Mouse (Mus musculus) heart, postnatal 10 days (tissue): ENCODE measurements around the gene Fcgr4. TPM values are rescaled to one million over a fixed set of nuclear protein-coding genes. Genes with fewer than 3 reads are reported as not detected.
A peak's percentile ranks its signal among the peaks of the same experiment; 100 is the strongest.

Source experiments
- DNase-seq, 2 experiments: peaks; one replicate each; pipeline ENCODE4 v3.0.0; 2021
- intact Hi-C: fragments of 180-260 bp; cut with DNase I; formaldehyde crosslinking; loops from one replicate; pipeline ENCODE4 v1.15.1; 2025
- total RNA-seq, 2 experiments: library from RNA; stranded (reverse); gene quantifications; 2 replicates each; pipeline ENCODE4 v1.2.3; 2021

Fcgr4 gene
- total RNA-seq, 2 experiments from 2014 or later = not detected

DNA sequence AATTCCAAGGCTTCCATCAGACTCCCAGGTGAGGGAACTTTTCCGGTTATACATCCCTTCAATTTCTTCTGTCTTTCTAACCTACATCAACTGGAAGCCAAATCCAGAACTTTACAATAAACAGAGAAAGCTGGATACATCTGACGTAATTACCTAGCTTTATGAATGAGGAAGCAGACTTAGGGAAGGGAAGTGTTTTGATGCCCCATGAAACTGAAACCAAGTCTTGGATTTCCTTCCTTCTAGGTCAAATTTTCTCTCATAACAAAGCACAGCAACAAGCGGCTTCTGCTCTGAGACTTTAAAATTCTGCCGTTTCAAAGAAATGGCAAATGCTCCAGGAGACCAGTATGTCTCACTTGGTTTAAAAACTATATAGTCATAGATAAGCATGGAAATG, 12.4 kb upstream of the Fcgr4 start:
- intact Hi-C loops = no loop called here
- no peak for DNase-seq

DNA sequence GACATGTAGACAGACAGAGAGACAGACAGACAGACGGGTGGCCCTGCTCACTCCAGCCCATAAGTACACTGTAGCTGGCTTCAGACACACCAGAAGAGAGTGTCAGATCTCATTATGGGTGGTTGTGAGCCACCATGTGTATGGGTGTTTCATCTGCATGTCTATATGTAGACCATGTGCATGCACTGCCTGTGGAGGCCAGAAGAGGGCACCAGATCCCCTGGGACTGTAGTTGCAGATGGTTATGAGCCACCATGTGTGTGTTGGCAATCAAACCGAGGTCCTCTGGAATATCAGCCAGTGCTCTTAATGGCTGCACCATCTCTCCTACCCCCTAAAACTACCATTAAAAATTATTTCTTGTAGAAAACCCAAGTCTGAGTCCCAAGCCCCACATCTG, 11.8 kb upstream of the Fcgr4 start:
- intact Hi-C loops = no loop called here
- DNase-seq = no peak

DNA sequence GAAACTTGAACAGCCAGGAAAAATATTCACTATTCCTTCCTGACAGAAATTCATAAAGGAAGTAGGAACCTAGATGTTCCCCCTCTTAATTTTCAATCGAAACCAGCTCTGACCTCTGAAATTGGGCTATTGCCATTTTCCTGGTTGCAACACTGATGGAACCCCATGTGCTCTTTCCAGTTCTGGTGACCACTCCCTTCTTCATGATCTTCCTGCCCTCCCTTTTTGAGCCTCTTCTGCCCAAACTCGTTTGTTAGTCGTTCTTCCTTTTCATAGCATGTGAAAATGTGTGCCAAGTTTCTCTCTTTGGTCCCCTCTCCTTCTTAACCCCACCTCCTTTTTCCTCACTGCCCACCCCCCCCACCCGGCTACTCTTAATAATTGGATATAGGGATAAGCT, 7.0 kb upstream of the Fcgr4 start:
- intact Hi-C loops = no loop called here

DNA sequence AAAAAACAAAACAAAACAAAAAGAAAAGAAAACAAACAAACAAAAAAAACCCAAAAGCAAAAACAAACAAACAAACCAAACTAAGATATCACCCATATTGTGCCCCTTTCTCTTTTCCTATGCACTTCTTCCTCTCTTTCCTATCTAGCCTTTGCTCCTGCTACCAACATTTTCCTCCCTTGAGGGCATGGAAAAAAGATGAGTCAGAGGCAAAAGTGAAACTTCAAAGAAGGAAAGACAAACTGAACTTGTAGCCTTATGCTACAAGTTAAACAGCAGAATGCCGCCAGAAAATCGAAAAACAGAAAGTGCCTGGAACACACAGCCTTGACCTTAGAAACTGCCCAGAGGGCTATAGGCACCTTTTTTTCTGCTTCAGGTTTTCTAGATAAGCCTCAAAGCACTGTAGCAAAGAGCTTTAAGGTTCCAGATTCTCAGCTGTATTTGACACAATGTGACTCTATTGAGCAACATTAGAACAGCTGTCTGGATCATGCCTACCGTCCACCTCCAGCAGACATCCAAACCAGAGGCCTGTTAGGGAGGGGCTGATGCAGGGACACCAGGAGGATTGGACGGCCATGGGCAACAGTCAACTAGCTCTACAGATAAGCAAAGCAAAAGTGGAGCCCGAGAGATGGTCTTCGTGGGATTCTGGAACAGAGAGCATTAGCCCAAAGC, 1.9 kb upstream of the Fcgr4 start:
- no peak for DNase-seq
- intact Hi-C loops = no loop called here

More for the DNA sequence above, 7.0 kb upstream of the Fcgr4 start:
- no peak for DNase-seq

DNA sequence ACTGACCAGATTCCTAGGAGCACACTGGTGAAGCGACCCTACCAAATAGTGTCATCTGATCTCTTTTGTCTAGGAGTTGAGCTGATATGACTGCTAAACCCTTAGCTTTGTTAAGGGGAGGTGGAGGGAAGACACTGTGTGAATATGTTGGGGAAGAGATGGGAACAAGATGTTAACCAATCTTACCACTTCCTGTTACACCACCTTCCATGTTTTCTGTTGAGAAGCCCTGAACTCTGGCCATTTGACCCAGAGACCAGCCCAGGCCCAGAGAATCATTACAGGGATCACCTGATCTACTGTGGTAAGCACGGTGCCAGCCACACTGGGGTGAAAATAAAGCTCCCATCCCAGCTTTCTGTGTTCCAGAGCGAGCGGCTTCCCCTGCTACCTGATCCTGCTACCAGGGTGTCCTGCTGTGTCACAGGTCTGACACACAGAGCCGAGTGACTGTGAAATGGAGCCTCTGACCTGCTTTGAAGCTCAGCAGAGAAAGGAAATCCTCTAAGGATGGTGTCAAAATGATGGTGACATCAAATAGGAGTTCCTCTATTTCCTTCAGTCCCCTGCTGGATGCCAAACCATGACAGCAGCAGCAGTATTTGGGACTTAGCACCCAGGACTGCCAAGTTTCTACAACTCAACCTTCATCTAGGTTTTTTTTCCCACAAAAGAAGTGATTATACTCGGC, 1.1 kb upstream of the Fcgr4 start:
- intact Hi-C loops = no loop called here
- no peak for DNase-seq

DNA sequence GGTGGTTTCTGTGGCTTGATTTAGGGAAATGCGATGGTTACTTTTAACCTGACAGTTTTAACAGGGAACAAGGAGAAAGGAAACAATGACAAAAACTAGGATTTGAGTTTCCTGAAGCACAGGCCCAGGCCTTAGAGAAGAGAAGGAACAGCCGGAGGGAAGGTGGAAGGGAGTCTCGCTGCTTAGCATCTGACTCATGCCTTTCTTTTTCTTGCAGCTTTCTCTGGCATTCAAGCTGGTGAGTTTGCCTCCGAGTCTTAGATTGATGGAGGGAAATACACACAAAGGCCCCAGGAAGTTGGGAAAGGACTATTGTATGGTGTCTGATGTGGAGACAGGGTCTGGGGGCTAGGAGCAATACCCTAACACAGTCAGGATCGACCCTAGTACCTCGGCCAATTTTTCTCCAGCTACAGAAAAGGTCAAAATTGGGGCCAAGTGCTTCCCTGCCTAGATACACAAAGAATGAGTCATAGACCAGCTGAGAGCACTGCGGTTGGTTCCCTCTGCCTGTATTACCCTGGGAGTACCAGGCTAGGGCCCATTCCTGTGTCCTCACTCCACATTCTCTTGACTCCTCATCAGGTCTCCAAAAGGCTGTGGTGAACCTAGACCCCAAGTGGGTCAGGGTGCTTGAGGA, 711 bp downstream of the Fcgr4 start:
- intact Hi-C loops = no loop called here
- DNase-seq = no peak

DNA sequence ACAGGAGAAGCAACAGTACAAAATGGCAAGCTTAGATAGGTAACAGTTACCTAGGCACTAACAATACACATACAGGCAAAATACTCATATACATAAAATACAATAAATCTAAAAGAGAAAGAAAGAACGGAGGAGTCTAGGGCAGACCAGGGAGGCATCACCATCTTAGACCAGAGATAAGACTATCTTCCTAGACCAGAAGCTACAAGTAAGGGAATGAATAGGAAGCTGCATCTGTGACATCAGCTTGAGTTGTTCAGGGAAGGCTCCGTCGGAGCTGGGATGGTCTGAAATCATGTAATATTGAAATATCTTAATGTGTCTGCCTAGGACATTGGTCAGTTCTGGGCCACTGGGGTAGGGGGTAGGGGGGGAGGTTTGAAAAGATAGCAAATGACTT, 13.0 kb downstream of the Fcgr4 start:
- intact Hi-C loops = no loop called here
- no peak for DNase-seq

DNA sequence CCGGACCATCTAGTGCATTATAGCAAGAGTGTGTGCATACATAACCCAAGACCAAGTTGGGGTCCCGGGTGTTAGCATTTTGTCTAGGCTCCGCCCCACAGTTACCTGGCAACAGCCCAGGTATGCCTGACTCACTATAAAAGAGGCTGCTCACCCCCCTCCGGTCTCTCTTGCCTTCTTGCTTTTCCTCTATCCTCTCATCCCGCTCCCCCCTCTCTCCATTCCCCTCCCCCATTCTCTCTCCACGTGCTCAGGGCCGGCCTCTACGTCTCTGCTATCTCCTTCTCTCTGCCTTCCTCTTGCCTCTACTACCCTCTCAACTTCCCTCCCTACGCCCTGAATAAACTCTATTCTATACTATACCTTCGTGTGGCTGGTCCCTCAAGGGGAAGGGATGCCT, 14.0 kb downstream of the Fcgr4 start:
- no peak for DNase-seq
- intact Hi-C loops = no loop called here

DNA sequence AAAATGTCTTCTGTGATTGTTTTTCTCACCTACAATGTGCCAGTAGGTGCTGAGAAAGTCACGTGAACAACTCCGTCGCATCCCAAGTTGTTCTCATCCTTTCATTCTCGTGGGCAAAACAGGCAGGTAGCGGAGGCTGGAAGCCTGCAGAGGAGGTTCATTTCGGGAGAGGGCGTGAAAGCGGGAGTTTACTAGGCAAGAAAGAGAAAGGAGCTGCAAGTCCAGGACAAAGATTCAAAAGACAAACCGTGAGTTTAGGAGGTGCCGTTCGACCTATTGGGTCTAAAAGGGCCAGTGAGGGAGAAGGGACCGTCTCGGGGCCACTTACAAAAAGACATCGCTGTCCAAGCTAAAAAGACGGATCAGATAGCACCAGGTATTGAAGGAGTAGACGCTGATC, 14.5 kb downstream of the Fcgr4 start:
- intact Hi-C loops = no loop called here
- peak in 1 of 2 experiments; percentile 14 for DNase-seq

DNA sequence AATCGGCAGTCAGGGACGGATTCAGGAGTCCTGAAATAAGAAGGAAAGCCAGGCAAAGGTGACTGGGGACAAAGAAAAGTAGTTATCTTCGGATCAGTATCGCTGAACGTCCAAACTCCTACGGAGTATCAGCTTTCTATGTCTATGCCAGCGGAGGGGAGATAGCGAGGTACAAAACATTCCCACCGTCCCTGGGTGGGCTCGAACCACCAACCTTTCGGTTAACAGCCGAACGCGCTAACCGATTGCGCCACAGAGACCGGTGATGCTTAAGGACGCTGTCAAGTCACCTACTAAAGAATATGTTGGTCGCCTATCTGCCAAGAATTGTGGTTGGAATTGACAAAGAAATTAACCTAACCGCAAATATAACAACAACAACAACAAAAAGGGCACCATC, 15.0 kb downstream of the Fcgr4 start:
- intact Hi-C loops = no loop called here
- DNase-seq = peak; percentile 87

DNA sequence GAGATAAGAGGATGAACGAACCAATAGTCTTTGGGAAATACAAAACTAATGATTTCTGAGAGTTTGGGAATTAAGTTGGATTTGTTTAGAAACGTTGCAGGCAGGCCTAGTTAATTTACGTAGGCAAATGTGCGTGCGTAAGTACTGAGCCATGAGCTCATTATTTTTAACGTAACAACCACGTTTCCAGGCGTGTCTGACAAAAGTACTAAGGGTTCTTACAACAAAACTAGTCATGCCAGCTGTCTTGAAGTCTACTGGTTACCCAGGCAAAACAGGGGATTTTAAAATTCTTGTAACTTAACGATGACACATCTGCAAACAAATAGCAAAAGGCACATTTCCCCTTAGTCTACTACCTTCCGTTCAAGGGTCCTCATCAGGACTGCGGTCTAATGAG, 15.5 kb downstream of the Fcgr4 start:
- intact Hi-C loops = no loop called here

DNA sequence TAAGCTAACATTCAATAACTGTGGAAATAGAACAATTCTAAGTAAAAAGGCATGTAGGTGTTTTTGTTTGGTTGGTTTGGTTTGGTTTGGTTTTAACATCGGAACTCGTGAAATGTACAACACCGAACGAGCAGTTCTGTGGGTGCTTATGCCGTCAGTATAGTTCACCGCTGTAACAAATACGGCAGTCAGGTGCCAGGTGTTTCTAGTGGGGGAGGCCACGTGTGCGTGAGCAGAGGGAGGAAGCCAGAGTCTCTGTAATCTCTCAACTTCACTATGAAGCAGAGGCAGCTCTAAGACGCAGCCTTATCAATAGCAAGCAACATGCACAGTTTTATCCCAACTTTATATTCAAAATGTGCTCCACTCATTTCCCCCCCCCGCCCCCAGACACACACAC, 16.9 kb downstream of the Fcgr4 start:
- DNase-seq = no peak
- intact Hi-C loops = no loop called here

More for the DNA sequence above, 15.5 kb downstream of the Fcgr4 start:
- DNase-seq = no peak

DNA sequence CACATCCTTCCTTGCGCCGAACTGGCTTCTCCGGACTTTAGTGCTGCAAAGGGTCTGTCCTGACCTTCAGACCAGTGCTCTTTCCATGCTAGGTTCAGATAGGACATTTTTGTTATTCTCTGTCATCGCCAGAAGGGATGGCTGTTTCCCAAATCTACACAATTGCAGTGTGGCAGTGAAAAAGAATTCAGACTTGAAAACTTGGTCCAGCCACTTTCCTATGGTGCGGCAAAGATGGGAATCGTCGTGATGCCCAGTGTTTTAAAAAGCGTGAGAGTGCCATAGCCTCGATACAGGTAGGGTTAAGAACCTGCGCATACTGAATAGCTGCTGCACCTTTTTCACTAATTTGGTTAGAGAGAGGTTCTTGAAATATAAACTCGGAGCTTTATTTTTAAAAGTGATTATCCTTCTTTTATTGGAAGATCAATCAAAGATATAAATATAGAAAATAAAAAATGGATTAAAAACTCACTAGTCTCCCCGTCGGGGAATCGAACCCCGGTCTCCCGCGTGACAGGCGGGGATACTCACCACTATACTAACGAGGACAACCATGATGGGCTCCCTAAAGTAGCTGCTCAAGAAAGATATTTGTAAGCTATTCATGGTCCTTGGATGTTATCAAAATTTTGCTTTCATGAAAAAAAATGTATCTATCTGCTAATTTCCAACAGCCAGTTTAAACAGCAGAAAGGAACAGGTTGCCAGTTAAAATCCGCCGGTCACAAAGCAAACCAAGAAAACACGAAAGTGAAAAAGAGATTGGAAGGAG, 18.0 kb downstream of the Fcgr4 start:
- intact Hi-C loops = loop anchor here (1.0 kb wide), 1 partner anchor 9 kb away; no protein-coding TSS in a partner anchor
- peak; percentile 76 to 80 for DNase-seq

DNA sequence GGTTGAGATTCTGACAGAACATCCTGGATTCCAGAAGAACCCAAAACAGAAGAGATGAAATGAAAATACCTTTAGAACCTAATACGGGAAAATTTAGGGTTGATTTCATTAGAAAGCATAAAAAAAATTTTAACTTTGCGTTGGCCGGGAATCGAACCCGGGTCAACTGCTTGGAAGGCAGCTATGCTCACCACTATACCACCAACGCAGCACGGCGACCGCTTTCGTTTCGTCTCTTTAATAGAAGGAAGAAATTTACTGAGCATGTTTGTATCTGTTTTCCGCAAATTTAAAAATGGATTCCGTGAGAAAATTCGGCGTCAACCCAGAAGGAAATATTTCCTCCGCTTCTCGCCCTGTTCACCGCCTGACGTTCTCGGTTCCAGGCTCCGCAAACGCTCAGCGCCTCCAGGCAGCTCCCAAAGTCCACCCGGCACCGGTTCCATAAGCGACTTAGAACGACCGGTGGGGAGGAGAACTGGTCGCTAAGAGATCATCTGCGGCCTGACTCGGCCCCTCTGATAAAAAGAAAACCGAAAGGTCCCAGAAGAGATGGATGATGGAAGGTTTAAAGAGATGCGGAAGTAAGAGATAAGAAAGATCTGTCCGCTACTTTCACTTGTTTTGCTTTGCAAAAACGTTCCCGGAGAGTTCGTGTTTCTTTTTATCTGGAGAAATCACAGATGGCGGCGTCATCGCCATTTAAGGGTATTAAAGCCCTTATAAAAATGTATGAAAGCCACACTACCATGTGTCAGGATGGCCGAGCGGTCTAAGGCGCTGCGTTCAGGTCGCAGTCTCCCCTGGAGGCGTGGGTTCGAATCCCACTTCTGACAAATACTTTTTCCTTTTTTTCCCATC, 19.4 kb downstream of the Fcgr4 start:
- intact Hi-C loops = loop anchor here (1.0 kb wide), 2 partner anchors 7 to 64 kb away; no protein-coding TSS in a partner anchor
- DNase-seq = peak; percentile 89 to 92

DNA sequence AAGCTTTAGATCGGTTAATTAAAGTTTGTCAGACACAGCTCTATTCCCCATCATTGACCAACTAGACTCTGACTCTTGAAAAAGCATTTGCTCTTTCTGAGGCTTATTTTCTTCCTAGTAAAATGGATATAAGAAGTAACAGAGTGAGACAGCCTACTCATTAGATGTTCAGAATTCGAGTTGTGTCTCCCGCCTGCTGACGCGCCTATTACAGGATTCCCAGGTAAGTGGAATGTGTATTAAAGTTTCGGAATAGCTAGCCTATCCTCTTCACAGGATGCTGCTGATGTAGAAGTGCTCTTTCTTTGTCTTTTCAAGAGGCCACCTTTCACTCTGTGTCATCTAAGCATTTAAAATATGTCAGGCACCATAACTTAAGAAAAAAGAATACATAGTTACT, 20.4 kb downstream of the Fcgr4 start:
- intact Hi-C loops = no loop called here
- no peak for DNase-seq

DNA sequence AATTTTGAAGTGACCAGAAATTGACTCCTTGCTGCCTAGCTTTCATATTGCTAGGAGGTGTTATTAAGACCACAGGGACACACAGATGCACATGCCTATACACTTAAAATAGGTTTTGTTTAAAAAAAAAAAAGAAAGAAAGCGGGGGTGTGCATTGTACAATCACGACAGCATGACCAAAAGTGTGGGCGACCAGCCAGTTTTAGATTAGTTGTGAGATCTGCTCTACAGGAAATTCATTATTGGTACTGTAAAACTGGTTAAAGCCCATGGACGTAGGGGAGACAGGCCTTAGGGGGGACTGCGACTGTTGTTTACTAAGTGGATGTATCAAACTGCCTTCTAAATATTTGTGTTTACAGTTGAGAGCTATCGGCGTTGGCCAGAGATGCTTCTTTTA, 21.2 kb downstream of the Fcgr4 start:
- intact Hi-C loops = no loop called here

DNA sequence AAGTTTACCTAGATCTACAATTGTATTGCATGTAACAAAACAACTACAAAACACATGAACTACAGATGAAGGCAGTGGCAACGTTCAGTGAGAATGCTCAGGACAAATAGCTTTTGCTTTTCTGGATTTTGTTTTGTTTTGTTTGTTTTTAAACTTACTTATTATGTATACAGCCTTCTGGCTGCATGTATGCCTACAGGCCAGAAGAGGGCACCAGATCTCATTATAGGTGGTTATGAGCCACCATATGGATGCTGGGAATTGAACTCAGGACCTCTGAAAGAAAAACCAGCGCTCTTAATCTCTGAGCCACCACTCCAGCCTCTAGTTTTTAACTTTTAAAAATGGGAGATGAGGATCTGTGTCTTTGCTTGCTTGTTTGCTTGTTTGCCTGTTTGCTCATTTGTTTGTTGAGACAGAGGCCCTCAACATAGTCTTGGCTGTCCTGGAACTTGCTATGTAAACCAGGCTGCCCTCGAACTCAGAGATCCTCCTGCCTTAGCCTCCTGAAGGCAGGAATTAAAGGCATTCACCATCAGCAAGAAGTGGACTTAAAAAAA, 25.0 kb downstream of the Fcgr4 start:
- no peak for DNase-seq
- intact Hi-C loops = no loop called here

More for the DNA sequence above, 21.2 kb downstream of the Fcgr4 start:
- no peak for DNase-seq

DNA sequence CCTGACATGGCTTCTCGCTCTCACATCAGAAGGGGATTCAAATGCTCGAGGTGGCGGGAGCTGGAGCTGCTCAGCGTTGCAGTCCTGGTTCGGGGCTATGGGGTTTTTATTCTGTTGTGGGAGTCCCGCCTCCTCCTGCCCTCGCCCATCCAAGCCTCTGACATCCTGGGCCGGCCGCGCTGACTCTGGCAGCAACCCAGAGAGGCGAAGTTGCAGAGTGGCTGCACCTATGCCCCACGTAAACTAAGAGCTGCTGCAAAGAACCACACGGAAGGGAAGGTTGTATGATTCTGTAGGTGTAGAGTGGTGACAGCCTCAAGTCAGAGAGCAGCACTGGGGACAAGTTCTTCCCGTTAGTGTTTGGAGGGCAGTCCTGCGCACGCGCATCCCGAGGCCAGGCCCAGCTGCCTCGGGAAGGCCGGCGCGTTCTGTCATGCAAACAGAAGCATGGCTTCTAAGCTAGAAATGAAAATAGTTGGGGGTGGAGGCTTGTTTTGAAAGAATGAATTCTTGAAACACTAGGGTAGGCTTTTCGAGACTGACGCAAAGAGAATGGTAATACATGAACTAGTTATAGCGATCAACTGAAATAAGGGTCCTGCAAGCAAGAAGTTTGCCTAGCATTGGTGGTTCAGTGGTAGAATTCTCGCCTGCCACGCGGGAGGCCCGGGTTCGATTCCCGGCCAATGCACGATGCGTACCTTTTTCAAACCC, 25.8 kb downstream of the Fcgr4 start:
- intact Hi-C loops = loop anchor here (1.0 kb wide), 1 partner anchor 7 kb away; no protein-coding TSS in a partner anchor
- DNase-seq = peak; percentile 91 to 92

DNA sequence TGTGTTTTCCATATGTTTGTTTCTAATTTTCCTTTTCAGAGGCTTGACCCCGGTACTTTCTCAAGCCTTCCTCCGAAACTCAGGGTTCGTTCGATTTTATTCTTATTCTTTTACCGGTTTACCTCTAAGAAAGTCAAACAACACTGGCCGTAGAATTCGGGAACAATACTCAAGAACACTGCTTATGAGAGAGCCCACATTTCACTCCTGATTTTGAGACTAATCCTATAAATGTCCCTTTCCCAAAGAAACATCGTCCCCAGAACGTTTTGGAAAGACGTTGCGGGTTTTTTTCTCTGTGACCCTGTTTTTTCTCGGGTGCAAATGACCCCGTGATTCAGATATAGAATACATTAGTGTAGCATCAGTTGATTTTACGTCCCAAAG, 26.4 kb downstream of the Fcgr4 start:
- no peak for DNase-seq
- intact Hi-C loops = loop anchor here (1.0 kb wide), 1 partner anchor 8 kb away; no protein-coding TSS in a partner anchor
